Mouse (Mus musculus): ENCODE results near the gene Dpep2nb.

- TF ChIP-seq CTCF (IDR thresholded peaks at IDR 0.05; ENCODE audit: extremely low read depth, insufficient read length, insufficient replicate concordance, low read depth, low read length) (no peak), POLR2A (IDR thresholded peaks at IDR 0.05; ENCODE audit: low read depth, low read length) (no peak)
Measured at GRCm38 (mm10) chr8:105998971-105999370, 6.8 kb downstream of the Dpep2nb start.
